Mouse (Mus musculus) CH12F3 (cell line): ENCODE measurements around the gene Slc9a3r2.

Experiments
- in situ Hi-C: fragments of 300-500 bp; cut with MboI; formaldehyde crosslinking; loops from 2 replicates; pipeline ENCODE4 v1.14.3; 2020; ENCODE audit warnings: low sequenced_read_pairs

Slc9a3r2 gene

DNA sequence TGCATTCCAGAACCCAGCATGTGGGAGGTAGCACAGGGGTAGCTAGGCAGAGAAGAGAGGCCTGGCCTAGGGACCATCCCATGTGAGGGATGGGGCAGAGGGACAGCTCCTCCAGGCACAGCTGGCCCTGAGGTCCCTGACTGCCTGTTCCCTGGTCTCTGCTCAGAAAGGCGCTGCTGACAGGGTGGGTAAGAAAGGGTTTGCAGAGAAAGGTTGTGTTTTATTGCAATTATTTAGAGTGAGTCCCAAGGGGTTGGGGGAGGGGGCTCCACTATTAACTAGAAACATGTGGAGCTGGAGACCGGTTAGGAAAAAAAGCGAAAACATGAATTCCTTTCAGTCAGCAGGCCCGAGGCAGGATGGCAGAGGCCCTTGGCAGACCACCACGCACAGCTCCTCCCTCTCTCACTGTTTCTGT is 10.5 kb downstream of the Slc9a3r2 start:
- in situ Hi-C loops: no loop called here

DNA sequence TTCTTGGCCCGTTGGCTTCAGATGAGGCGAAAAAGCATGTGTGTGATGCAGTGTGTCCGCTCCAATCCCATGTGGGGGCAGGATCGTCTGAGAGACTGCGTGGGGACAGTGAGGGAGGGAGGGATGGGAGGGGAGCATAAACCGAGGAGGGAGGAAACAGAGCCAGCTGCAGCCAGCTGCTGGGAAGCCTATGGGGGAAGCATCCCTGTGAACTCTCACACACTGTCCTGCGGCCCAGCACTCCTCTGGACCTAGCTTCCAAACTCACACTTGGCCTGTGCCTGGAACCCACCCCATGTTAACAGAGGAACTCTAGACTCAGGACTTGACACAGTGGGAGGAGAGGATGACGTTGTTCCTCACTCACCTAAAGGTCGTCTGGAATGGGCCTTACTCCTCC is 11.3 kb downstream of the Slc9a3r2 start:
- in situ Hi-C loops: no loop called here

DNA sequence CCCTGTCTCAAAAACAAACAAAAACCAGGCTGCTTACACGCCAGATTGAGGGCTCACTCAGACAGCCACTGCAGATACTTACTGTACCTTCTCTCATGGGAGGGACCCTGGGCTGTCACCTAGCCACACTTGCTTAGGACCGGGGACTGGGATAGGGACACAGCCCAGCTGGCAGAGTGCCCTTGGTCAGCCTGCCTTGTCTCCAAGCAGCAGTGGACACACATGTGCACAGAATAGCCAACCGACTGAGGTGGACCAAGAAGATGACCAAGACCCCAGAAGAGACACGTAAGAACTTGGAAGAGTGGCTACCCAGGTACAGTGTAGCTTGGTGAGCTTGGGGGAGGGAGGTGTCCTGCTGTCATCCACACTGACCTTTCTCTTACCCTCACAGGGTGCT is 11.9 kb downstream of the Slc9a3r2 start:
- in situ Hi-C loops: no loop called here

DNA sequence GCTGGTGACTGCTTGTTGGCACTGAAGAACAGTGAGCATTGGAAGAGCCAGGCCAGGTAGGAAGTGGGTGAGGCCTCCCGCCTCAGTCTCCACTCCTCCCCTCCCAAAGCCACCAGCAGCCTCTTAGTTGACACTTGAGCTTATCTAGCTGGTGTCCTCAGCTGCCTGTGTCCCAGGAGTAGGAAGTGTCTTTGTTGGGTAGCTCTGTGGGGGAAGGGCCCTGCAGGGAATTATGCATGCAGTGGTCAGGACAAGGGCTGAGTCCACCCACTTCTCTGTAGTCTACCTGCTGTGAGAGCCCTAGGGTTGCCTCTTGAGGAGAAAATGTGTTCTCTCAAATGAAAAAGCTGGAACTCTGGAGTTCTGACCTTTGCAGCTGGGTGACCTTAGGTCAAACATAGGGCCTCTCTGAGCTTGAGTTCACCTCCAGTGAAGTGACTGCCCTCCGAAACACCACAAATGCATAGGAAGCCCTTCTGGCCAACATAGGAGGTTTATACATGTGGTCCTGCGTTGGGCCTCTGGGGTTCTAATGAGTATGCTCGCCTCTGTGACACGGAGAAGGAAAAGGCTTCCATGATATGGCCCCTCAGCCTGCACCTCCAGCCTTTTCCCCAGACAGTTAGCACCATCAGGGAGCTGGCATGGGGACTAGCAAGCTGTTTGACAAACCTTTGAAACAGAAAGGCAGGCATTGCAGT is 13.2 kb downstream of the Slc9a3r2 start:
- in situ Hi-C loops: no loop called here

DNA sequence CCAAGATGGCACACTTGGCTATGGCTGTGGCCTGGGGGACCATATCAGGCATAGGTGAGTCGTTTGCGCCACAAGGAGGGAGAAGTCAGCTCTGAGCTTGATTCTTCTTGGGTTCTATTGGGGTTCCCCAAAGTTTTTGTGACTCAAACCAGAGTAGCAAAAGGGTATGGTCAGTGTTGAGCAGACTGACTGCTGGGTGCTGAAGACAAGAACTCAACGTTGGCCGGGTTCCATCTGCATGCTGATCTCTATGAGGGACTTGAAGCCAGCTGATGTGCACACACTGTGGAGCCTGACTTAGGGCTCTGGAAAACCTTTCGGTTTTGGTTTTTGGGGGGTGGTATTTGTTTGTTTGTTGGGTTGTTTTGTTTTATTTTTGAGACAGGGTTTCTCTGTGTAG is 14.4 kb downstream of the Slc9a3r2 start:
- in situ Hi-C loops: no loop called here

GRCm38 (mm10) chr17:24635024-24635423 is 15.1 kb downstream of the Slc9a3r2 start:
- in situ Hi-C loops: no loop called here

- in situ Hi-C loops: no loop called here
Measured at GRCm38 (mm10) chr17:24633831-24634230, 16.3 kb downstream of the Slc9a3r2 start.

DNA sequence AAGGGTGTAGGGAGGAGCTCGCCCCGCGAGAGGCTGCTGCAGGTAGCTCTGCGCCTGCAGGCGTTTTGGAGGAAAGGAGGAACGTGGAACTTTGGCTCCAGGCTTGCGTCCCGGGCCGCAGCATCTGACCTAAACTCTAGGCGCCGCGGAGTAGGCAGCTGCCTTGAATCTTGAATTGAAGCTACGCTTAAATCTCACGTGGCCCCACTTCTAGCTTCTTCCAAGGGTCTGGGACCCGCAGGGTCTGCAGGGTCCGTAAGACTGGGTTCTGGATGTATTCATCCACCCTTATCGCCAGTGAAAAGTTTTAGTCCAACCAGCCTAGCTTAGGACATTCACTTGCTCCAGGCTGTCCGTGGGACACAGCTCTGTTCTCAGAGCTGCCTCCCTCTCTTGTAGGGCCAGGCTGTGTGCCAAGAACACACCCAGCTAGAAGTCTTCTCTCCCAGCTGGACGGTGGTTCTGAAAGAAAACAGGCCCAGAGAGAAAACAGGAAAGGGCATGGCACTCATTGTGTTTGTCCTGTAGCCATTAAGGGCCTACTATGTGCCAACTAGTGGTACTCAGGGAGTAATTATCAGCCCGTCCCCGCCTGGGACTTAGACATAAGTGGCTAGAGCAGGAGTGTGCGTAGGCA is 17.2 kb downstream of the Slc9a3r2 start:
- in situ Hi-C loops: no loop called here

- in situ Hi-C loops: no loop called here
Measured at GRCm38 (mm10) chr17:24632167-24632812, 17.8 kb downstream of the Slc9a3r2 start, which contains the start of the genes Tsc2 and Nthl1. TSS of gene Tsc2 (minus strand) at chr17:24632630. TSS of gene Nthl1 (plus strand) at chr17:24632680.

GRCm38 (mm10) chr17:24630072-24630471 is 20.1 kb downstream of the Slc9a3r2 start:
- in situ Hi-C loops: no loop called here

- in situ Hi-C loops: no loop called here
Measured at GRCm38 (mm10) chr17:24628646-24629045, 21.5 kb downstream of the Slc9a3r2 start.

GRCm38 (mm10) chr17:24625472-24625871 is 24.7 kb downstream of the Slc9a3r2 start:
- in situ Hi-C loops: no loop called here

GRCm38 (mm10) chr17:24617561-24618194 is 32.4 kb downstream of the Slc9a3r2 start:
- in situ Hi-C loops: no loop called here

DNA sequence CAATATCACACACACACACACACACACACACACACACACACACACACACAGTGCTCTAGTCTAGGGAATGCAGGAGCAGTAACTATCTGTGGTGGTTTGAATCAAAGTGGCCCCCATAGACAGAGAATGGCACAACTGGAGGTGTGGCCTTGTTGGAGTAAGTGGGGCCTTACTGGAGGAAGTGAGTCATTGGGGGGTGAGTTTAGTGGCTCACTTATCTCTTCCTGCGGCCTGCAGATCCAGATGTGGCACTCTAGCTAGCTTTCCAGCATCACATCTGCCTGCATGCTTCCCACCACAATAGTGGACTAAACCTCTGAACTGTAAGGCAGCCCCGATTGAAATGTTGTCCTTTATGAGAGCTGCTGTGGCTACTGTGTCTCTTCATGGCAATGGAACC is 39.4 kb downstream of the Slc9a3r2 start:
- in situ Hi-C loops: no loop called here

GRCm38 (mm10) chr17:24608874-24609273 is 41.3 kb downstream of the Slc9a3r2 start:
- in situ Hi-C loops: no loop called here

DNA sequence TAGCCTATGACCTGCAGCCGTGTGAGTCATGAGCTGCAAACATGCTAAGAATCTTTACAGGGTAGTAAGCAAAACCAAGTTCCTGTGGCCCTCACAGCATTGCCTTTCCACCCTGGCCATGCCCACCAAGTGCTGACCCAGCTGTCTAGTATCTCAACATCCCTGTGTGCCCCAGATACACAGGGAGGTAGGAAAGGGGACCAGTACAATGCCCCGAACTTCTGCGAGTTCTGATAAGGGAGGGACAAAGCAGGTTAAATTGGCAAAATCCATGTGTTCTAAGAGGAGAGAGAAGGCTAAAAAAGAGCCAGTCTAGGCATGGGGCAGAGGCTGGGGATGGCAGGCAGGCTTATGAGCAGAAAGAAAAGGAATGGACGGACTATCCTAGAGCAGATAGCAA is 41.8 kb downstream of the Slc9a3r2 start:
- in situ Hi-C loops: no loop called here

- in situ Hi-C loops: no loop called here
Measured at GRCm38 (mm10) chr17:24604557-24604956, 45.6 kb downstream of the Slc9a3r2 start.

GRCm38 (mm10) chr17:24603961-24604360 is 46.2 kb downstream of the Slc9a3r2 start:
- in situ Hi-C loops: no loop called here

DNA sequence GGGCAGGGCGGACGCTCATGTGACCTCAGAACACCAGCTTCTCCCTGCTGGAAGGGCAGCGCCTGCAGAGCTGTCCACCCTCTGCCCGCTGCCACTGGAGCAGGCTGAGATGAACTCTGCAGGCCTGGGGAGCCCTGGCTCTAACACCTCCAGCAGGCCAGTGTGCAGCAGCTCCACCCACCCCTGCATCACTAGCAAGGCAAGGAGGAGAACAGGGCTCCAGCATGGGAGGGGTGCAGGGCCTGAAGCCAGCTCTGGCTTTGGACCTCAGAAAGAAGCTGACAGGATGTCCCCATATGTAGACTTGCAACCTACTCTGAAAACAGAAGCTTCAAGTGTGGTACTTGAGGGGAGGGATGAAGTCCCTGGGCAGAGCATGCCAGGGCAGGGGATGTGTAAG is 49.6 kb downstream of the Slc9a3r2 start:
- in situ Hi-C loops: no loop called here

DNA sequence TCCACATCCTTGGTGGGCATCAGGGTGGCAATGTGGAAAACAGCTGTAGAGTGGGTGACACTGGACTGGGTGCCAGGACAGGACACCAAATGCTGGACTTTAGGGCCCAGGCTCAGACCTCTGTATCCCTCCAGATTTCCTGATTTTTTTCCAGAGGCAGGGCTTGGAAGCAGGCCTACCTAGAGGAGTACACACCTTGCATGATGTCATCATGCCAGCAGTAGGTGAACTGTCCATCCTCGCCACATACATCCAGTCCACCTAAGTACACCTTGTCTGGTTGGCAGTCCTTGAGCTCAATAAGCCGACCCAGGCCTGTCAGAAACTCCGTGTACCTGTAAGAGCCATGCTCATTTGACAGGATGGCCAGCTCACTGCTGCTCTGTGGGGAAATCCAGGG is 52.1 kb downstream of the Slc9a3r2 start:
- in situ Hi-C loops: no loop called here

DNA sequence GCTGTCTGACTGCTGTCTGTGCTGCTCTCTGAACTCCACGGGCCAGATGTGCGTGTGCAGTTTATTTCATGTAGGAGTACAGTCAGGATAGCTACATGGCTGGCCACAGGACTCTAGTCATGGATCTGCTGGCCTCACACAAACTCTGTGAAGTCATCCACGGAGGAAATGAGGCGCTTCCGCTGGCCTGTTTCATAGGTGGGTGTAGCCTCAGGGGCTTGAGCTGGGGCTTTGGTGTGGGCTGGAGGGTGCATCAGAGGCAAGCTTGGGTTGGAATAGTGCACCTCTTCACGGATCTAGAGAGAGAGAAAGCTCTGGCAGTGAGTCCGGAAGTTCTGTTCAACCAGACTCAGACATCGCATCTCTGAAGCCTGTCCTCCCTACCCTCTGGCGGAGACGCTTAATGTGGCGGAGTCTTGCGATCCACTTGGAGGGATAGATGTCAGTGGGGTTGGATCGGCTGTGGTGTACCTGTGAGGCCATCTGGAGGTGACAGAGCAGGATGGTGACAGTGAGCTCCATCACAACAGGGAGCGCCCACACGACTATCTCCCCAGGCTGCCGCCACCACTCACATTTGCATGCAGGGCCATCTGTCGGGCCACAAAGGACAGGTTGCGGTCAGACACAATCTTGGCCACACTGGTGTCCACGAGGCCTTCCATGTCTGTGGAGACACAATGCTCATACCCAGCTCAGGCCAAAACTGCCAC is 53.5 kb downstream of the Slc9a3r2 start:
- in situ Hi-C loops: no loop called here
